Mouse (Mus musculus) kidney, embryonic 14.5 days (tissue): Measurements from ENCODE around the gene Dscaml1. TPM values are rescaled to one million over a fixed set of nuclear protein-coding genes. Genes with fewer than 3 reads are reported as not detected.
A peak's percentile ranks its signal among the peaks of the same experiment; 100 is the strongest.

Source experiments
- ATAC-seq: fragments of 200-750 bp; cut with Nextera tagmentation; 2 replicates; pipeline ENCODE4 v1.8.0; 2017; ENCODE audit warnings: moderate number of reproducible peaks, mild to moderate bottlenecking, moderate TSS enrichment, moderate library complexity; ENCODE audit not compliant: low FRiP score, low TSS enrichment
- H3K27ac ChIP-seq: fragments of 300-500 bp; sonication (generic); 2 replicates; pipeline ENCODE4 v1.5.1; 2014; ENCODE audit warnings: low read depth, mild to moderate bottlenecking, low read length, moderate library complexity, mixed read lengths
- H3K27me3 ChIP-seq: fragments of 300-500 bp; sonication (generic); 2 replicates; pipeline ENCODE4 v1.6.1; 2014; ENCODE audit warnings: mild to moderate bottlenecking, low read length; ENCODE audit not compliant: control insufficient read depth, insufficient read depth
- H3K36me3 ChIP-seq: fragments of 300-500 bp; sonication (generic); 2 replicates; pipeline ENCODE4 v1.6.1; 2014; ENCODE audit warnings: low read length, mixed read lengths; ENCODE audit not compliant: control insufficient read depth, insufficient read depth
- H3K4me1 ChIP-seq: fragments of 300-500 bp; sonication (generic); 2 replicates; pipeline ENCODE4 v1.6.1; 2014; ENCODE audit warnings: low read length, mixed read lengths; ENCODE audit not compliant: control insufficient read depth, insufficient read depth
- H3K4me2 ChIP-seq: fragments of 300-500 bp; sonication (generic); replicated peaks from 2 replicates; pipeline ENCODE4 v1.6.1; 2014; ENCODE audit warnings: low read depth, mild to moderate bottlenecking, low read length
- H3K4me3 ChIP-seq: fragments of 300-500 bp; sonication (generic); 2 replicates; pipeline ENCODE4 v1.5.1; 2014; ENCODE audit warnings: mild to moderate bottlenecking, low read length
- H3K9ac ChIP-seq: fragments of 300-500 bp; sonication (generic); 2 replicates; pipeline ENCODE4 v1.6.1; 2014; ENCODE audit warnings: low read depth, mild to moderate bottlenecking, low read length, moderate library complexity
- H3K9me3 ChIP-seq: fragments of 300-500 bp; sonication (generic); 2 replicates; pipeline ENCODE4 v1.6.1; 2016; ENCODE audit warnings: low read length; ENCODE audit not compliant: control insufficient read depth
- WGBS: fragments of 180-500 bp; shearing (Covaris S2); extraction: QIAGEN DNeasy Blood & Tissue Kit; methylation state at CpG from one replicate; pipeline ENCODE4 v1.1.7; 2014; 5-methylcytosine and 5-hydroxymethylcytosine counted together
- polyA plus RNA-seq: library from polyadenylated mRNA; unstranded; fragments of >200 nt; fragmentation: Nextera tagmentation; extraction: Ambion mirVana; gene quantifications from 2 replicates; pipeline ENCODE4 v1.2.1, GENCODE M21; 2014

Gene Dscaml1
- polyA plus RNA-seq, 1 experiment from 2014 or later, result 0.23 TPM

DNA sequence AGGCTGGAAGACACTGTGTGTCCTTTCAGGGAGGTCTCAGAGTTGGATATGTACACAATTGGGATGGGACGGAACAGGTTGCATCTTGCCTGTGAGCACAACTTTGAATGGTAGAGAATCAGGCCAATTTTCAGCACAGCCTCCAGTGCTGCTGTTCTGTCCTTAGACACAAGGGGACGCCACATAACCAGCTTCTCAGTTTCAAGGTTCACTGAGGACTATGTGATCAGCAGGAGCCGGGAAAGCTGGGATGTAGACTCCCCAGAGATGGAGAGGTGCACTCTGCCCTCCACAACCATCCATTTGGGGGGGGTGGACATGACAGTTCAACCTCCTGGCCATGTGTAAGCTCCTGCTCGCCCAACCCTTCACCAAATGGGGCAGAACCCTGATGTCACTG, 10.5 kb upstream of the Dscaml1 start:
- Histone ChIP-seq H3K9ac (no peak overlapping the region), H3K4me3 (no peak overlapping the region), H3K36me3 (no peaks in the 10 kb centered on the region), H3K4me1 (0 out of 2 replicates have a peak, but pooled peaks cover 4% of the 10 kb centered on the region), H3K27ac (no peak overlapping the region), H3K27me3 (no peaks in the 10 kb centered on the region), H3K9me3 (no peaks in the 10 kb centered on the region), H3K4me2 (no peak overlapping the region)
- ATAC-seq, result no peak
- WGBS, result 54% methylated on average over 4 of the region's 4 CpGs

DNA sequence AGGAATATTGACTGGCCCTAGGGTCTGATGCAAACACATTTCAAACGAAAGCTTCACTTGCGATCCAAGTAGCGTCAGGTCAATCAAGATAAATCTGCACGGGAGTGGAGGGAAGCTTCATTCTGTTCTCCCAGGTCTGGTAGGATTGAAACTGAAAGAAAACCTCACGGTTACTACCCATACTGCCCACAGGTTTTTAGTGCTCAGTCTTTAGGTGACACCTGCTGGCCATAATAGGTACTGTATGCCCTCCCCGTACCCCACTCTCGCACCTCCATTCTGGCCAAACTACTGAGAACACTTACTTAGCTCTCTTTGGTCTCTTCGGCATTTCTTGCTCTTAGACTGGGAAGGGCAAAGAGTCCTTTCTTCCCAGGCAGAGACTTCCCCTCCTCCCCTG, 9.2 kb upstream of the Dscaml1 start:
- Histone ChIP-seq H3K4me2 (no peak overlapping the region), H3K27ac (no peak overlapping the region), H3K9me3 (no peaks in the 10 kb centered on the region), H3K36me3 (no peaks in the 10 kb centered on the region), H3K27me3 (no peaks in the 10 kb centered on the region), H3K4me1 (0 out of 2 replicates have a peak, but pooled peaks cover under 1% of the 10 kb centered on the region), H3K9ac (no peak overlapping the region), H3K4me3 (no peak overlapping the region)
- 21% methylated on average over 8 of the region's 8 CpGs for WGBS
- ATAC-seq, result no peak

DNA sequence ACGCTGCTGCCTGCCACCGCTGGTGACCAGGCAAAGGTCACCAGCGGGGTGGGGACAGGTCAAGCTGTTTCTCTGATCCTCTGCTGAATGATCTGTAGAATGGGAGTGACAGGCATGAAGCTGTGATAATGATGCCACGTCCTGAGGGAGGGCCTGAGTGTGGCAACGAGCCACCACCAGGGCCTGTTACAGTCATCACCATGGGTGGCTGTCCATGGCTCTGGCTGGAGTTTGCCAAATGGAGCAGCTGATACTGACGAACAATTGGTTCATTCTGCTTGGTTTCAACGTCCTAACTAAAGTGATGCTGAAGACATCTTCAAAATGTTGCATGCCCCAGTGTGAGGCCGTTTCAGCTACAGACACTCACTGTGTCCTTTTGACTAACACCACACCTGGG, 8.2 kb upstream of the Dscaml1 start:
- no peaks in the 10 kb centered on the region for H3K27me3 ChIP-seq
- H3K9me3 ChIP-seq, result no peaks in the 10 kb centered on the region
- 63% methylated on average over 8 of the region's 8 CpGs for WGBS
- H3K36me3 ChIP-seq, result no peaks in the 10 kb centered on the region
- no peaks in the 10 kb centered on the region for H3K4me1 ChIP-seq
- no peak for ATAC-seq
- H3K27ac ChIP-seq, result no peak overlapping the region
- H3K4me2 ChIP-seq, result no peak overlapping the region
- H3K4me3 ChIP-seq, result no peak overlapping the region
- no peak overlapping the region for H3K9ac ChIP-seq

DNA sequence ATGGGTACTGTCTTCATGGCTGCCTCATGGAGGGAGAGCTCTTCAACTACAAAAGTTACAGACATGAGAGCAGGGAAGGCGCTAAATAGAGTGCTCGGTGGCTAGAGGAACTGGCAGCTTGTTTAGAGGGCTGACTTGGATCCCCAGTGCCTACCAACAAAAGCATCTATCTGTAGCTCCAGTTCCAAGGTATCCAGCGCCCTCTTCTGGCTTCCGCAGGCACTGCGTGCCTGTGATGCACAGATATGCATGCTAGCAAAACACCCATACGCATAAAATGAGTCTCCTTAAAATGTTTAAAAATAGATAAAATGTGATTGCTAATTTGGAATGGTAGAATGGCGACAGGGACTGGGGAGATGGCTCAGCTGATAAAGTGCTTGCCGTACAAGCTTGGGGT, 5.2 kb upstream of the Dscaml1 start:
- ATAC-seq, result no peak

DNA sequence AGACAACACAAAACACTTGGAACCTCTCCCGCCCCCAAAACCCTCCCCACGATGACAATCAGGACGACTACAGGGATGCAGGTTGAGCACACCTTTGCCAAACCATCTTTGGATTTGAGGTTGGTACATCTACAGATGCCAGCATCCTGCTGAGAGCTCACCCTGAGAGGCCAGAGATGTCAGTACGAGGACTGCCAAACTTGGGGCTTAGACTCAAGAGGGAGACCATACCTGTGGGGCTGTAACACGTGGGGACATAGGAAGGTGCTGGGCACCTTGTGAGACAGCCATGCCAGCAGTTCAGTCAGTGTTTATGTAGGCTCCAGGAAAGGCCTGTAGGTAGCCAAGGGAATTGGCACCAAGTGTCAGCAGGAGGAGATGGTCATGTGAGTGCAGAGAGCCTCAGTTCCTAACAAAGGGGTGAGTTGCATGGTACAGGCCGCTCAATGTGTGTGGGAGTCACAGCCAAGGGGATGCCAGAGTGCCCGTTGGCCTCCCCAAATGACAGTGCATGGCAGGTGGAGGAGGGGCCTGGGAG, 3.6 kb upstream of the Dscaml1 start:
- Histone ChIP-seq H3K9me3 (no peaks in the 10 kb centered on the region), H3K36me3 (no peaks in the 10 kb centered on the region), H3K27me3 (no peaks in the 10 kb centered on the region), H3K4me2 (no peak overlapping the region), H3K4me3 (no peak overlapping the region), H3K4me1 (no peaks in the 10 kb centered on the region), H3K27ac (no peak overlapping the region), H3K9ac (no peak overlapping the region)
- WGBS, result 77% methylated on average over 7 of the region's 7 CpGs
- no peak for ATAC-seq

More for the DNA sequence above, 5.2 kb upstream of the Dscaml1 start:
- no peak overlapping the region for H3K9ac ChIP-seq
- H3K27ac ChIP-seq, result no peak overlapping the region
- 64% methylated on average over 8 of the region's 8 CpGs for WGBS
- no peaks in the 10 kb centered on the region for H3K4me1 ChIP-seq
- no peaks in the 10 kb centered on the region for H3K9me3 ChIP-seq
- no peaks in the 10 kb centered on the region for H3K27me3 ChIP-seq
- H3K36me3 ChIP-seq, result no peaks in the 10 kb centered on the region
- no peak overlapping the region for H3K4me3 ChIP-seq
- H3K4me2 ChIP-seq, result no peak overlapping the region

DNA sequence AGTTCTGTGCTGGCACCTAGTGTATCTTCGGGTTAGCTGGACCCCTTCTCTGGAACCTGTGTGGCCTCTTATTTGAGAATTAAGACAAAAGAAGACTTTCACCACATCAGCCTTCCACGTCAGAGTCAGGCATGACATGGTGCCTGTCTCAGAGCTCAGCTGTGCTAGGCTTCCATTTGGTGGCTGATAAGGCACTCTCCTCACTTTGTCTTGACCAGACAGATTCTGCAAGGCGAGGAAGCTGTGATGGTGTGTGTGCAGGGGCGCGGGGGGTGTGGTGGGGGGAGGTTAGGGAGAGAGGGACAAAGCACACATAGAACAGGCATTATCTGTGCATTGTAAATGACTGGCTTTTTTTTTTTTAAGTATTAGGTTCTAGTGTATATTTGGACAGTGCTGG, 3.0 kb downstream of the Dscaml1 start:
- Histone ChIP-seq H3K27ac (no peak overlapping the region), H3K36me3 (no peaks in the 10 kb centered on the region), H3K4me3 (no peak overlapping the region), H3K4me2 (no peak overlapping the region), H3K4me1 (peaks cover 11% of the 10 kb centered on the region), H3K9ac (no peak overlapping the region), H3K27me3 (peaks cover 43% of the 10 kb centered on the region), H3K9me3 (no peaks in the 10 kb centered on the region)
- no peak for ATAC-seq
- 30% methylated on average over 5 of the region's 5 CpGs for WGBS

DNA sequence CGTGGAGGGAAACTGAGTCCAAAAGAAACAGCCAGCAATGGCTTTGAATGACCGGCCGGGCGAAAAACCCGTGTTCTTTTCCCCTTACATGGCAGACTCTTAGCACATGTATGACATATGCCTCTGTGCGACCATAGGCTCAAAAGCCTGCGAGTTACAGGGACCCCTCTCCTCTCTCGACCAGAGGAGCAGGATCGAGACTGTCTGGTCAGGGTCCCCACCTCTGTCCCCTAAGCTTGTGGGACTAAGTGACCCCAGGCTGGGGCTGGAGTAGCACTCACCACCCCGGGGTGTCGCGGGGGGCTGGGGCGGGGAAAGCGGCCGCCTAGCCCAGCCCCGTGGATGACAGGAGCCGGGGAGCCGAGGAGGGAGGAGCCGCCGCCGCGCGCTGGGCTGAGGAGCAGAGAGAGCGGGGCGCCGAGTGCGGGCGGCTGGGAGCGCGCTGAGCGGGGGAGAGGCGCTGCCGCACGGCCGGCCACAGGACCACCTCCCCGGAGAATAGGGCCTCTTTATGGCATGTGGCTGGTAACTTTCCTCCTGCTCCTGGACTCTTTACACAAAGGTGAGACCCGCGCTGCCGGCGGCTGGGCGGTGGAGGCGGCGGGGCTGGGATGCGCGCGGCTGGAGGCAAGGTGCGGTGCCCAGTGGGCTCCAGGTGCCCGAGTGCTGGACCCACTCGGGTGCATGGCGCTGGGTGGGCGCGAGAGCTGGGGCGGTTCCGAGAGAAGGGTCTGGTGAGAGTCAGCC, 3.7 kb downstream of the Dscaml1 start:
- Histone ChIP-seq H3K27me3 (peaks cover 43% of the 10 kb centered on the region), H3K9ac (peak overlapping the region; percentile 28; the same call in 1 of the 2 replicates)

DNA sequence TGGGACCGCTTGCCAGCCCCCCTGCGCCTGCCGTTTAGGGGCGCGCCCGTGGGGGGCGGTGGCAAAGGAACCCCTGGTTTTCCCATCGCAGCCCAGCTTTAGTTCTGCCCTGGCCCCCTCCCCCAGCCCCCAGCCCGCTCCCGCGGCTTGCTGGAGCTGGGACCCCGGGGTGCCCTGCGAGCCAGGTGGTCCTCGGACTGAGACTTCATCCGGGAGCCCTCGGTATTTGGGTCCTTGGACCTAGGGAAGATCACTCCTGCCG, 4.2 kb downstream of the Dscaml1 start:
- Histone ChIP-seq H3K4me2 (peak overlapping the region; percentile 79), H3K27ac (no peak overlapping the region), H3K9ac (0 out of 2 replicates have a peak overlapping the region, but pooled peaks have one; percentile 28), H3K4me1 (peaks cover 11% of the 10 kb centered on the region), H3K4me3 (peak overlapping the region; percentile 45), H3K36me3 (no peaks in the 10 kb centered on the region), H3K9me3 (no peaks in the 10 kb centered on the region), H3K27me3 (peaks cover 43% of the 10 kb centered on the region)
- no peak for ATAC-seq
- WGBS, result 1% methylated on average over 17 of the region's 17 CpGs

More for the DNA sequence above, 3.7 kb downstream of the Dscaml1 start:
- peak overlapping the region; percentile 79 for H3K4me2 ChIP-seq
- 1% methylated on average over 51 of the region's 54 CpGs for WGBS
- H3K4me3 ChIP-seq, result peak overlapping the region; percentile 45
- no peak overlapping the region for H3K27ac ChIP-seq
- peaks cover 11% of the 10 kb centered on the region for H3K4me1 ChIP-seq
- H3K36me3 ChIP-seq, result no peaks in the 10 kb centered on the region
- no peaks in the 10 kb centered on the region for H3K9me3 ChIP-seq
- ATAC-seq, result peak; percentile 39; the same call in 1 of the 2 replicates

DNA sequence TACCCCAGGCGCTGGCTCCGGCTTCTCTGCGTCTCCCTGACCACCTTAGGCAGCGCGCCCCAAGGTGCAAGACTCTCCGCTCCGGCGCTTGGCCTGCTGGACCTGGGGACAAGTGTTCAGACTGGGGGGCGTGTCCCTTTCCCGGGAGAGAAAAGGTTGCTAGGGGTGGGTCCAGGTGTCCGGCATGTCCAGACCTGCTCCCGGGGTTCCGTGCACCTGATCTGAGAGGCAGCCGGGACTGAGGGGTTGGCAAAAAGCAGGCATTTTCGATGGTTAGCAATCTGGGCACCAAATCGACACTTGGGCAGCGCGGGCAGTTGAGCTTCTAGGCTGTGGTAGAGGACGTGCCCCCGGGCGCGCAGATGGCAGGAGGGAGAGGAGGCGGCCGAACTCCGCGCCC, 4.7 kb downstream of the Dscaml1 start:
- Histone ChIP-seq H3K36me3 (no peaks in the 10 kb centered on the region), H3K27ac (no peak overlapping the region), H3K27me3 (peaks cover 43% of the 10 kb centered on the region), H3K4me1 (peaks cover 11% of the 10 kb centered on the region), H3K9ac (0 out of 2 replicates have a peak overlapping the region, but pooled peaks have one; percentile 28), H3K9me3 (no peaks in the 10 kb centered on the region), H3K4me3 (peak overlapping the region; percentile 45), H3K4me2 (peak overlapping the region; percentile 79)
- WGBS, result 2% methylated on average over 25 of the region's 26 CpGs
- ATAC-seq, result no peak
